Mouse (Mus musculus) thymus, adult 2 months (tissue): ENCODE results near the gene Apoe.

Source experiments
- CTCF ChIP-seq: fragments of 200-500 bp; IDR thresholded peaks from 2 replicates; pipeline ENCODE4 v1.5.1; 2012; ENCODE audit warnings: mild to moderate bottlenecking, control low read depth, low read length, moderate library complexity, borderline replicate concordance; ENCODE audit not compliant: control insufficient read depth, poor library complexity, insufficient read depth; ENCODE audit errors: extremely low read depth
- POLR2A ChIP-seq: fragments of 200-500 bp; IDR thresholded peaks from 2 replicates; pipeline ENCODE4 v1.6.1; 2012; ENCODE audit warnings: mild to moderate bottlenecking, low read length, control low read depth, moderate library complexity; ENCODE audit not compliant: control insufficient read depth, poor library complexity, insufficient read depth; ENCODE audit errors: extremely low read depth

- TF ChIP-seq CTCF (no peak), POLR2A (no peak)
These were observed 15.2 kb downstream of the Apoe start for GRCm38 (mm10) chr7:19683771-19684201.
